In the genomic region with DNA sequence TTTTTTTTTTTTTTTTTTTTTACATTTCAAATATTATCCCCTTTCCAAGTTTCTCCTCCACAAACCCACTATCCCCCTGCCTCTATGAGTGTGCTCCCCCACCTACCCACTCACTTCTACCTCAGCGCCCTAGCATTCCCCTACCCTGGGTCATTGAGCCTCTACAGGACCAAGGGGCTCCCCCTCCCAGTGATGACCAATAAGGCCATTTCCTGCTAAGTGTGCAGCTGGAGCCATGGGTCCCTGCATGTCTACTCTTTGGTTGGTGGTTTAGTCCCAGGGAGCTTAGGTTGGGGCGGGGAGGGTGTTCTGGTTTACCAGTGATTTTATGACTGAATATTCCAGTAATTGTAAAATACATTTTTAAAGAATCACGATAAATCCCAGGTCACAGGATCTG, we compare ENCODE assay signal across 7 mouse cellular contexts. TPM values are rescaled to one million over a fixed set of nuclear protein-coding genes. Genes with fewer than 3 reads are reported as not detected.
A peak's percentile ranks its signal among the peaks of the same experiment; 100 is the strongest.
DNase-seq lines count a peak whose midpoint lies in the region; ATAC-seq lines count a peak whose summit lies in the region.
"Not testable (repeated sequence)": the region's sequence is repeated elsewhere in the genome, so short reads cannot be mapped to it uniquely, and the experiment has no call there.

No protein-coding gene starts in this region.

- H3K4me3 ChIP-seq in embryonic facial prominence, embryonic 10.5 days, result peak overlapping the region; percentile 71
- H3K4me3 ChIP-seq in limb, embryonic 13.5 days, result peak overlapping the region; percentile 53
- H3K4me3 ChIP-seq in megakaryocyte, embryonic 14.5 days (replicated peaks), result peak overlapping the region; percentile 90

- H3K4me2 ChIP-seq in limb, embryonic 13.5 days (replicated peaks), result peak overlapping the region; percentile 60

- H3K27me3 ChIP-seq in embryonic facial prominence, embryonic 10.5 days (replicated peaks; ENCODE audit: low read depth, poor library complexity, severe bottlenecking); limb, embryonic 13.5 days; megakaryocyte, embryonic 14.5 days (replicated peaks): not testable (repeated sequence)

- not testable (repeated sequence) for H3K9me3 ChIP-seq in embryonic facial prominence, embryonic 10.5 days; limb, embryonic 13.5 days; megakaryocyte, embryonic 14.5 days

- peak overlapping the region; percentile 64; the same call in 1 of the 2 replicates for H3K9ac ChIP-seq in limb, embryonic 13.5 days

- not testable (repeated sequence) for H3K4me1 ChIP-seq in embryonic facial prominence, embryonic 10.5 days; limb, embryonic 13.5 days; megakaryocyte, embryonic 14.5 days

- DNase-seq in adrenal gland, postnatal 10 days, result peak; percentile 16
- DNase-seq in embryonic facial prominence, embryonic 10.5 days (ENCODE audit: low spot score), result peak; percentile 14
- DNase-seq in heart, adult 11 months, result peak; percentile 94
- DNase-seq in induced T-regulatory cell, adult 2 months (ENCODE audit: low read depth), result peak; percentile 21
- DNase-seq in ovary, postnatal 14 days (ENCODE audit: low spot score), result peak; percentile 1

- not testable (repeated sequence) for H3K36me3 ChIP-seq in embryonic facial prominence, embryonic 10.5 days (replicated peaks); limb, embryonic 13.5 days; megakaryocyte, embryonic 14.5 days (replicated peaks; ENCODE audit: low read length)

- 3% methylated on average over 3 of the region's 3 CpGs for WGBS in embryonic facial prominence, embryonic 10.5 days
- 4% methylated on average over 3 of the region's 3 CpGs for WGBS in limb, embryonic 13.5 days

- peak; percentile 45 for ATAC-seq in limb, embryonic 13.5 days (ENCODE audit: low FRiP score, low read depth)

- peak overlapping the region; percentile 81; the same call in 1 of the 2 replicates for H3K27ac ChIP-seq in embryonic facial prominence, embryonic 10.5 days (replicated peaks)
- H3K27ac ChIP-seq in limb, embryonic 13.5 days, result not testable (repeated sequence)

RNA-seq across cellular contexts. Expression of a gene that starts 0.4 kb away (rescaled TPM):
- 1 to 10 TPM; 3.9 to 4.9 TPM for total RNA-seq in adrenal gland, postnatal 10 days (2021)
- polyA plus RNA-seq in embryonic facial prominence, embryonic 10.5 days (2016; fragmentation: Nextera tagmentation; extraction: Ambion mirVana), result 1.9 TPM in 2 replicates
- 2.6 TPM in 2 replicates for polyA plus RNA-seq in limb, embryonic 13.5 days (2015; fragmentation: Nextera tagmentation; extraction: Ambion mirVana)
- polyA plus RNA-seq in megakaryocyte, embryonic 14.5 days (2012; ENCODE audit: insufficient read depth, low replicate concordance), result 0.23 TPM in 1 of 2 replicates, not detected in the other

RNA-seq across cellular contexts. Expression of a gene that starts 59.0 kb away (rescaled TPM):
- 1 to 10 TPM in 1 of 2 experiments, under 1 TPM in 1; 0.99 to 2.1 TPM for total RNA-seq in adrenal gland, postnatal 10 days (2021)
- polyA plus RNA-seq in embryonic facial prominence, embryonic 10.5 days (2016; fragmentation: Nextera tagmentation; extraction: Ambion mirVana), result 2.0 and 2.4 TPM in 2 replicates
- 2.8 TPM in 2 replicates for polyA plus RNA-seq in limb, embryonic 13.5 days (2015; fragmentation: Nextera tagmentation; extraction: Ambion mirVana)
- polyA plus RNA-seq in megakaryocyte, embryonic 14.5 days (2012; ENCODE audit: insufficient read depth, low replicate concordance), result not detected in 2 replicates

Comparison
In these comparisons a context has a peak if more than half of its experiments do, and no peak if none do; other contexts are left out.
1. DNase-seq: peak in every context shown above with its lines; median percentile 94 in heart, adult 11 months; 21 in induced T-regulatory cell, adult 2 months; 16 in adrenal gland, postnatal 10 days; 14 in embryonic facial prominence, embryonic 10.5 days; 1 in ovary, postnatal 14 days.